In genomic region chr1:45891986-45892385, GRCm38 (mm10) we compare ENCODE assay signal across 45 mouse cellular contexts. TPM values are rescaled to one million over a fixed set of nuclear protein-coding genes. Genes with fewer than 3 reads are reported as not detected.
"Had no signal": no experiment of that assay in that cellular context is flagged by ENCODE, and none has a peak within 500 bp of the region (broad histone marks: within the 10 kb centered on the region; RNA-seq: fewer than 3 reads in every experiment).

No protein-coding gene starts in this region.

- H3K36me3 ChIP-seq: limb, embryonic 10.5 days; limb, embryonic 12.5 days; limb, embryonic 13.5 days; limb, embryonic 15.5 days; liver, embryonic 12.5 days; liver, embryonic 13.5 days; liver, embryonic 15.5 days; lung, embryonic 15.5 days; midbrain, embryonic 10.5 days; midbrain, embryonic 12.5 days; midbrain, embryonic 13.5 days; midbrain, embryonic 15.5 days; neural tube, embryonic 12.5 days had no signal

- H3K9me3 ChIP-seq: limb, embryonic 10.5 days; limb, embryonic 12.5 days; limb, embryonic 13.5 days; limb, embryonic 15.5 days; liver, embryonic 12.5 days; liver, embryonic 13.5 days; liver, embryonic 15.5 days; lung, embryonic 15.5 days; megakaryocyte, embryonic 14.5 days; midbrain, embryonic 10.5 days; midbrain, embryonic 12.5 days; midbrain, embryonic 13.5 days; midbrain, embryonic 15.5 days; neural tube, embryonic 12.5 days had no signal

- H3K4me3 ChIP-seq: limb, embryonic 10.5 days; limb, embryonic 12.5 days; limb, embryonic 13.5 days; limb, embryonic 15.5 days; liver, embryonic 12.5 days; liver, embryonic 13.5 days; liver, embryonic 15.5 days; lung, embryonic 15.5 days; megakaryocyte, embryonic 14.5 days; midbrain, embryonic 10.5 days; midbrain, embryonic 12.5 days; midbrain, embryonic 13.5 days; midbrain, embryonic 15.5 days; myocyte; neural tube, embryonic 12.5 days had no signal

- H3K27ac ChIP-seq: limb, embryonic 10.5 days; limb, embryonic 12.5 days; limb, embryonic 13.5 days; limb, embryonic 15.5 days; liver, embryonic 12.5 days; liver, embryonic 13.5 days; liver, embryonic 14.5 days; liver, embryonic 15.5 days; lung, embryonic 15.5 days; macrophage; midbrain, embryonic 10.5 days; midbrain, embryonic 12.5 days; midbrain, embryonic 13.5 days; midbrain, embryonic 15.5 days; neural tube, embryonic 12.5 days had no signal

- DNase-seq: left cerebral cortex, postnatal 4 days; liver; liver, embryonic 13.5 days; liver, postnatal 0 days; lung, adult 18-20 months; lung, adult 2 months; lung, embryonic 14.5 days; lung, postnatal 10 days; lung, postnatal 14 days; lung, postnatal 36 days; lung, postnatal 4 days; midbrain, embryonic 14.5 days had no signal

- ATAC-seq: liver, embryonic 12.5 days; liver, postnatal 0 days; midbrain, embryonic 13.5 days; midbrain, embryonic 15.5 days; midbrain, embryonic 16.5 days had no signal

- H3K4me2 ChIP-seq: limb, embryonic 12.5 days; limb, embryonic 13.5 days; limb, embryonic 15.5 days; liver, embryonic 11.5 days; liver, embryonic 12.5 days; liver, embryonic 13.5 days; liver, embryonic 15.5 days; lung, embryonic 14.5 days; lung, embryonic 15.5 days; midbrain, embryonic 11.5 days; midbrain, embryonic 12.5 days; midbrain, embryonic 13.5 days; midbrain, embryonic 15.5 days; neural tube, embryonic 12.5 days had no signal

- H3K4me1 ChIP-seq: limb, embryonic 15.5 days; liver, embryonic 12.5 days; liver, embryonic 13.5 days; liver, embryonic 15.5 days; lung, embryonic 15.5 days; midbrain, embryonic 10.5 days; midbrain, embryonic 12.5 days; midbrain, embryonic 13.5 days; midbrain, embryonic 15.5 days; neural tube, embryonic 12.5 days had no signal

- H3K9ac ChIP-seq: limb, embryonic 12.5 days; limb, embryonic 13.5 days; limb, embryonic 15.5 days; liver, embryonic 12.5 days; liver, embryonic 13.5 days; liver, embryonic 14.5 days; liver, embryonic 15.5 days; liver, postnatal 0 days; lung, embryonic 14.5 days; lung, embryonic 15.5 days; midbrain, embryonic 12.5 days; midbrain, embryonic 13.5 days; midbrain, embryonic 15.5 days; neural tube, embryonic 12.5 days had no signal

- H3K27me3 ChIP-seq: limb, embryonic 12.5 days; limb, embryonic 13.5 days; limb, embryonic 15.5 days; liver, embryonic 12.5 days; liver, embryonic 13.5 days; liver, embryonic 15.5 days; lung, embryonic 15.5 days; megakaryocyte, embryonic 14.5 days; midbrain, embryonic 12.5 days; midbrain, embryonic 13.5 days; midbrain, embryonic 15.5 days; neural tube, embryonic 12.5 days had no signal

RNA-seq across cellular contexts. Expression of gene Gm5269, which starts 1.9 kb away (rescaled TPM):
- total RNA-seq: left cerebral cortex, adult 8-10 months; left cerebral cortex, postnatal 10 days; left cerebral cortex, postnatal 14 days; left cerebral cortex, postnatal 25 days; left cerebral cortex, postnatal 36 days; left cerebral cortex, postnatal 4 days; liver, adult 2 months; megakaryocyte, adult 5-6 weeks; megakaryocyte-erythroid progenitor cell, adult 5-6 weeks; midbrain, postnatal 0 days; monocyte, adult 5-6 weeks had no signal
- polyA plus RNA-seq: limb, embryonic 10.5 days; limb, embryonic 11.5 days; limb, embryonic 12.5 days; limb, embryonic 13.5 days; limb, embryonic 14.5 days; limb, embryonic 15.5 days; liver, adult 2 months; liver, embryonic 11.5 days; liver, embryonic 12.5 days; liver, embryonic 13.5 days; liver, embryonic 15.5 days; liver, postnatal 0 days; lung, adult 2 months; lung, embryonic 14.5 days; lung, embryonic 15.5 days; lung, embryonic 16.5 days; macrophage; midbrain, embryonic 10.5 days; midbrain, embryonic 11.5 days; midbrain, embryonic 12.5 days; midbrain, embryonic 13.5 days; midbrain, embryonic 14.5 days; midbrain, embryonic 15.5 days; midbrain, embryonic 16.5 days; midbrain, postnatal 0 days; myocyte; neural tube, embryonic 11.5 days; neural tube, embryonic 12.5 days had no signal
